Mouse (Mus musculus) frontal cortex, postnatal 25 days (tissue): Measurements from ENCODE around the gene Lrrfip2.

ENCODE experiments used
- DNase-seq, 2 experiments: peaks; one replicate each; pipeline ENCODE4 v3.0.0; 2022; ENCODE audit warnings: low spot score in 2 of 2

Gene Lrrfip2

GRCm38 (mm10) chr9:111117126-111117642, at the start of gene Lrrfip2:
Lrrfip2 (plus strand) TSS chr9:111117592.
- no peak for DNase-seq

GRCm38 (mm10) chr9:111070546-111070961, 46.8 kb upstream of the Lrrfip2 start:
- peak; percentile 25 to 29 for DNase-seq

DNA sequence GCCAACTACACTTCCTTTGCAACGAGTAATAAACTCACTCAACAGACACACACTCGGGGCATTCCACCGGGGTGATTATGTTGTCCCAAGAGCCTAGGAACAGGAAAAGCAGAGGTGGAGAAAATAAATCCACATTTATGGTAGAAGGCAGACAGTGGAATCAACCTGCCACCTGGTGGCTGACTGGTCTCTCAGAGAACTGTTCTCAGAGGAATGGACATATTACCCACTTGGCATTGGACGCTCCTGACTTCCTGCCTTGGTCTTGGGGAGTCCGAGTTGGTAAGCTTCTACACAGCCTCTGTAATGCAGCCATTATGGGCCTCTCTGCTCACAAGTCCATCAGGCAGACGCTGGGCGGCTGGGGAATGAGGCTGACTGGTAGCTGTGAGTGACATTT, 45.2 kb upstream of the Lrrfip2 start:
- DNase-seq, result no peak

DNA sequence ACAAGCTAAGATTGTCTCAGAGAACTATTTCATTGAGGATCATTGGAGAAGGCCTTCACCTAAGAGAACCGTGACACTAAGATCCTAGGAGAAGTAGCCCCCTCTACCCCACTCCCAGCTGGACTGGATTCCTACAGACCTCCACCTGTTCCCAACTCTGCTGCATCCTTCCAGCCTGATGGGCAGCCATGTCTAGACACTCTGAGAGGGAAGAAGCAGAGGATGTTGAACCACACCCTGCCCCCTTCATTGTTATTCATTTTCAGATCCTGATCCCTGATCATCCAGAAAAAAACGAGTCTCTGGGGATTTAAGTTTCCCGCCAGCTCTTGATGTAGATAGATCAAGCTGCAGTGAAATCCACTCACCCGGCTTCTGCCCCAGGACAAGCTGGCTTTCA, 44.4 kb upstream of the Lrrfip2 start:
- no peak for DNase-seq

DNA sequence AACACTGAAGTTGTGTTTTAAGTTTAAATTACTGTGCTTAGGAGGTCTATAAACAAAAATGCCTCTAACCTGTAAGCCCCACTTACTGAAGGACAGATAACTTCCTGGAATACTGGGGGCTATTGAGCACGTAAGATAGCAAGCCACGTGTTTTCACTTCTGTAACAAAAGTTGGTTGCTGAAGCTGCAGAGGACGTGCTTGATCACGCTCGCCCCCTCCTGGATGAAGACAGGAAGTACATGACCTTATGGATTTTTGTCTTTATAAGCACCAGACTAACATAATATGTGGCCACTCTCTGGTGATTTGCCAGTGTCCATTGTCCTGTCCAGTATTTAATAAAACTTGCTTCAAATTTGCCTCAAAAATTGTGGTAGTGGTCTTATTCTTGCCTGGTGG, 39.6 kb upstream of the Lrrfip2 start:
- no peak for DNase-seq

DNA sequence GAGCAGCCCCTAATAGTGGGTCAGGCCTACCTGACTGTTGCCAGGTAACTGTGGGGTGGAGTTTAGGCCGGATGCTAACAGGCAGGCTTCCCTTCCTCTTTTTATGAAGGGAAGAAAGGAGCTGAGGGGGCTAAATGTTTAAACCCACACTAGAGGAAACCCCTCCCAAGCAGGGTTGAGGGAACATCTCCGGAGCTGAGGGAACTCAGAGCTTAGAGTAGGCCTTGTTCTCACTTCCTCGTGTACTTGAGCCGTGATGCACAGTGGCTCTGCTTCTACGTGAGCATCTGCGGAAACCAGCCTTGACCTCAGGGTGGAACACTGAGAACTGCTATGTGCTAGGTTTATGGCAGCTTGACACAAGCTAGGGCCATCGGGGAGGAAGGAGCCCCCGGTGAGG, 36.6 kb upstream of the Lrrfip2 start:
- DNase-seq, result no peak

- DNase-seq, result no peak
Observed at GRCm38 (mm10) chr9:111081765-111082164, 35.6 kb upstream of the Lrrfip2 start.

DNA sequence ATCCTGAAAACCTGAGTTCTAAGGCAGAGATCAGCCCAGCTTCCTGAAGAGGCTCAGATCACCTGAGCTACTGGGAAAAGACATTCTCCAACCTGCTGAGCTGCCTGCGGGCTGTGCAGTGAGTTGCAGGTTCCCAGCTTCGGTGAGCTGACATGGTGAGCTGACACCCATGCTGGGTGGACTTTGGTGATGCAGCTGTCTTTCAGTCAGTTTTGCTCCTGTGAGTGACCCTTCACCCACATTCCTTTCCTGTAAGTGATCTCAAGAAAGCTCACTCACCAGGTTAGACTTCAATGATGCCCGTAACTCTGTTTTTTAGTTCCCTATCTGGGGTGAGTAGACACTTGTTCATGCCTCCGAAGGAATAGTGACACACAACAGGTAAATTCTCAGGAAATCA, 32.1 kb upstream of the Lrrfip2 start:
- DNase-seq, result no peak

GRCm38 (mm10) chr9:111086137-111086536, 31.3 kb upstream of the Lrrfip2 start:
- no peak for DNase-seq

DNA sequence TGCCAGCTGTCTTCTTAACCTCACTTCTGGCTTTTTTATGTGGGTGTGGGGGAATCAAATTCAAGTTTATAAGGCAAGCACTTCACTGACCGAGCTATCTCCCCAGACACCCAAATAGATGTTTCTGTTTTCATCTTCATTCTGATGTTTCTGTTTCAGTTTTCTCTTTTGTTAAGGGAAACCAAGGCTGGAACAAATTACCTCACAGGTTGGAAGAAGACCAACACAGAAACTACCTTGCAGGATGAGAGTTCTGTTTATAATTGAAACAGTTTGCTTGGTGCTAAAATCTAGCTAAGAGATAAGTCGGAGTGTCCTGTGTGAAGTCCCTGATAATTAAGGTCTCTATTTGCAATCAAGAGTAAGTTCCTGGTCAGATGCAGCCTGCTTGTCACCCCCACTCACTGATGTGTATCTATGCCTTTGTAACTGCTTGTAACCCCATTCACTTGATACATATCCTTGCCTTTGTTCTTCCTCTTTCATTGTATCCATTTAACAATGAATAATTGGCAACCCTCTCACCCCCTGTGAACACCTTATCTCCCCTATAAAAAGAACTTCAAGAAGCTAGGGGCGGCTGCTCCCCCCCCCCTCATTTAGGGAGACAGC, 30.3 kb upstream of the Lrrfip2 start:
- no peak for DNase-seq

DNA sequence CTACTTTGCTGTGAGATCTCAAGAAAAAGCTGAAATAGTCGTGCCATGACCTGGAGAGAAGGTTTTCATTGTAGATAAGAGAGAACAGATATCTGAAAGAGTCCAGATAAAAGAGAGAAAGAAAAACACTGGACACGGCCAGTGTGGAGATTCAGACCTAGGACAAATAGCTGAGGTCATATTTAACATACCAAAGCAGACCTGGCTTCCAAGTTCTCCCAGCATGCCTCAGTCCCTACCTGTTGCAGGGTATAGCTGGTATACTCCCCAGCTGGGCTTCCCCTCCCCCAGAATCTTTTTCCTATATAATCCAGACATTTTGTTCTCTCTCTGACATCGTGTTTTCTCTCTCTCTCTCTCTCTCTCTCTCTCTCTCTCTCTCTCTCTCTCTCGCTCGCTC, 29.4 kb upstream of the Lrrfip2 start:
- no peak for DNase-seq

DNA sequence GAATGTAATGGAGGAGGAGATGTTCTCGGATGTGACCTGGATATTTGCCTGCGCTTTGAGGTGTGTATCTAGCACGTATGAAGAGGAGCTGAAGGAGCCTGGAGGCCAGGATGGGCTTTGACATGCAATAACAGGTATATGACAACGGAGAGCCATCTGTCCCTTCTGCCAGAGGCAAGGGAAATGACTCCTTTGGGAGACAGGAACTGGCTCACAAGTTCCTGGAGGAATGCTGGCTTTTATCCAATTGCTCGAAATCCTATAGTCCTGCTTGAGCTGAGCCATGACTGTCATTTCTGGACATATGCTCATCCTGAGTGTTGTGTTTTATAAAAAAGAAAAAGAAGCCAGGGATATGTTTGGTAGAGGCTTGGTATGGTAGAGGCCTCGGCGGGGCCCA, 28.5 kb upstream of the Lrrfip2 start:
- DNase-seq, result no peak

DNA sequence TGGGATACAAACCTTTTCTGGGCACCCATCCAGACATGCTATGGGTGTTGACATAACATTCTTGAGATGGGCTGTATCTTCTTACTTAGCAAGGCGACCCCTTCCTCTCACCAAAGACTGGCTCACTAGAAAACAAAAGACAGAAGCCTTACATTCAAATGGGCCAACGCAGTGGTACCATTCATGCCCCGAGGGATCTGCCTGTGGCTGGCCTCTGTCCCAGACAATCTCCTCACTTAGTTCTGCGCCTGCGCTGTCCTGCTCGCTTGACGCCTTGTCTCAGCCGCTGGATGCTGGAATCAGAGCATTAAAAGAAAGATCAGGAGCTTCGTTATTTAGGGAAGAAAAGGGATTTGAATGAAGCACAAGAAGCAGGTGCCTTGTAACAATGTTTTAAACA, 24.7 kb upstream of the Lrrfip2 start:
- no peak for DNase-seq

GRCm38 (mm10) chr9:111093094-111093493, 24.3 kb upstream of the Lrrfip2 start:
- DNase-seq, result peak; percentile 19 to 37

DNA sequence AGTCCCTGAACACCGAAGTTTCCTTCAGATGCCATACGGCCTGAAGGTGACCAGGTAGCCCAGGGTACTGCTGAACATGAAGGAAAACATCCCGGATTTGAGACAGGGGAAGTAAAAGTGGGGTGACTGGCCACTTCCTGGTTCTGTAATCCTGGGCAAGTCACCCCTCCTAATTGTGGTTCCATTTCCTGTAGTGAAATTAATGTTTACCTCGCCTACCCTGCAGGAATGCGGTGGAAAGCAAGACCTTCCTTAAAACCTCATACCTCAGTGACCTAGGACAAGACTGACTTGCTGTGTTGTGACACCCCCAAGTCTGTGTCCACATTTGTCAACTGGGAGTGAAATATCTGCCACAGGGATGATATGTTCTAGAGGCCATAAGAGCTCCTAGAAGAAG, 22.8 kb upstream of the Lrrfip2 start:
- no peak for DNase-seq

DNA sequence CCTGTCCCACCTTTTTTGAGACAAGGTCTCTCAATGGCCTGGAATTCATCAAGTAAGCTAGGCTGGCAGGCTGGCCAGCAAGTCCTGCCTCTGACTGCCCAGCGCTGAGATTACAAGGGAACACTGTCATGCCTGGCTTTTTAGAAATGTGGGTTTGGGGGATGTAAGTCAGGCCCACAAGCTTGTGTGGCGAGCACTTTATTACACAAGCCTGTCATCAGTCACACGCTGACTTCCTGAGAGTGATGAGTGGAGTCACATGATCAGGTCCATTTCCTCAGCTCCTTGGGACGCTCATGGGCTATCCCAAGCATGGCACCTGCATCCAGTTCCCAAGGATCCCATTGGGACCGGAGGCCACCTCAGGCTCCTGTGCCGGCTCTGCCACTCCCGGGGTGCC, 21.7 kb upstream of the Lrrfip2 start:
- DNase-seq, result no peak

- DNase-seq, result no peak
Observed at GRCm38 (mm10) chr9:111096419-111097326, 20.7 kb upstream of the Lrrfip2 start.

GRCm38 (mm10) chr9:111097543-111097942, 19.8 kb upstream of the Lrrfip2 start:
- DNase-seq, result no peak

DNA sequence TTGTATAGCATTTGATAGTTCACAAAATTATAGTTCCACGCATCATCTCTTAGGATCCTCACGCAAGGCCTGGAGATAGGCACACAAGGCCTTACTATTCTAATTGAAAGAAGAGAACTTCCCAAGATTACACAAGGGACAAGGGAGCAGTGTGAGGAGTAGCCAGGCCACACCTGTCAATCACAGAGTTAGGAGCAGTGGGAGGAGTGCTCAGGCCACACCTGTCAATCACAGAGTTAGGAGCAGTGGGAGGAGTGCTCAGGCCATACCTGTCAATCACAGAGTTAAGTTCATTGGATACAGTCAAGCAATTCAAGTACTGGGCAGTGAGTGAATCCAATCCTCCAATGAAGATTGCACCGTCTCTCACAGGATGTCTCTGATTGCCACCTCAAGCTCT, 17.0 kb upstream of the Lrrfip2 start:
- DNase-seq, result no peak

- no peak for DNase-seq
Observed at GRCm38 (mm10) chr9:111103293-111103692, 14.1 kb upstream of the Lrrfip2 start.

GRCm38 (mm10) chr9:111103893-111104292, 13.5 kb upstream of the Lrrfip2 start:
- DNase-seq, result no peak

- DNase-seq, result no peak
Observed at GRCm38 (mm10) chr9:111107863-111108262, 9.5 kb upstream of the Lrrfip2 start.

GRCm38 (mm10) chr9:111117794-111118251, 431 bp downstream of the Lrrfip2 start:
- peak; percentile 54 to 65 for DNase-seq
